Mouse (Mus musculus) thymus, postnatal 0 days (tissue): Measurements from ENCODE around the gene Jam2. TPM values are rescaled to one million over a fixed set of nuclear protein-coding genes. Genes with fewer than 3 reads are reported as not detected.
A peak's percentile ranks its signal among the peaks of the same experiment; 100 is the strongest.

Source experiments
- DNase-seq: peaks from one replicate; pipeline ENCODE4 v3.0.0-alpha.2; 2015; ENCODE audit warnings: low spot score
- polyA plus RNA-seq: library from polyadenylated mRNA; unstranded; fragments of >200 nt; fragmentation: Nextera tagmentation; extraction: Ambion mirVana; gene quantifications from 2 replicates; pipeline ENCODE4 v1.2.1, GENCODE M21; 2015

Jam2 gene
- polyA plus RNA-seq, result 2.7 and 4.0 TPM in 2 replicates

DNA sequence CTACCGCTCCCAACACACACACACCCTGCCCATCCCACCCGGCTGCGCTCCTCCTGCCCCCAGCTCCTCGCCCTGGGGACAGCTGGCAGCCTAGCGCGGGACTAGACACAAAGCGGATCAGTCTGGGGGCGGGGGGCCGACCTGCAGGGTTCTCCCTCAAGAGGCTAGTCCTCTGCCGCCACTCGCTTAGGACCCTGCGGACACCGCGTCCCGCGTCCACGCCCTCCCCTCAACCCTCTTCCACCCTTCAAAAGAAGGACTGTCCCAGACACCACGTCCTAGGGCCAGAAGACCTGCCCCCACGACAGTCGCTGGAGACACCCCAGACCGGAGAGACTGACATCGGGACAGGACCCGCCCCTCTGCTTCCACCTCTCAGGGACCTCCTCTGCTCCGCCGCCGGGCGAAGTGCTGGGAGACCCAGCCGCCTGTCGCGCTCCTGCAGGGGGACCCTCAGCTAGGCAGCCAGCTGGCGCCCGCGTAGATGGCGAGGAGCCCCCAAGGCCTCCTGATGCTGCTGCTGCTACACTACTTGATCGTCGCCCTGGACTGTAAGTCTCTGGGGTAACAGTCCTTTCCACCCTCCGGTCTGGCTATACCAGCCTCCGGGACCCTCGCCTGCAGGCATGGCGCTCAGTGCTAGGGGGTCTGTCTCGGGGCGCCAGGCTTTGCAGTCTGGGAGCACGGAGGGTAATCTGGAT, at the start of gene Jam2:
TSS of gene Jam2 (plus strand) at position 121 of the 701 bp plus-strand sequence.
- DNase-seq, result peak; percentile 10

- no peak for DNase-seq
Observed at GRCm38 (mm10) chr16:84734806-84735165, 39.1 kb upstream of the Jam2 start.

- peak; percentile 95 for DNase-seq
Observed at GRCm38 (mm10) chr16:84735166-84736105, 38.5 kb upstream of the Jam2 start, which contains the start of gene Mrpl39. TSS of gene Mrpl39 (minus strand) at chr16:84735742.

GRCm38 (mm10) chr16:84737358-84737757, 36.6 kb upstream of the Jam2 start:
- no peak for DNase-seq

GRCm38 (mm10) chr16:84744703-84745490, 29.0 kb upstream of the Jam2 start:
- DNase-seq, result no peak

DNA sequence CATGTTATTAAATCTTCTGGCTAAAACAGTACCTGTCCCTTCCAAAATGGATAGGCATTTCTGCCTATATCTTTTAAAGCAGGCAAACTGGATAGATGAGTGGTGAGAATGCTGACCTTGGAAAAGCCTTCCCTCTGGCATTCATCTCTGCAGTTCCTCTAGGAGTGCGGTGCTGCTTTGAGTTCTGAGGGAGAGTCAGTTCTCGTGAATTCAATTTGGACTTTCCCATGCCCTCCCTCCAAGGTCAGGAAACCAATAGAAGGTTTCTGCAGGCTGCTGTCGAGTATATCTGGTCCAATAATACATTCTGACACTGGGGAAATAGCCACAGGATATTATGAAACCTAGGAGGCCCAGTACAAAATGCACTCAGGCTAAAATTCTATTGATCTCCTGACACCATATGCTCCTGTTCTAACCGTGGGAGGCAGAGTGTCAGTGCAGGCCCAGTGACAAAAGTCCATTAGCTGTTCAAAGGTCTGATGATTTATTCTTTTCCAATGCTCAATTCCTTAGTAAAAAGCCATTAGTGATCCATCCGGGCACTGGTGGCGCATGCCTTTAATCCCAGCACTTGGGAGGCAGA, 28.1 kb upstream of the Jam2 start:
- DNase-seq, result no peak

- no peak for DNase-seq
Observed at GRCm38 (mm10) chr16:84767956-84768355, 6.0 kb upstream of the Jam2 start.

DNA sequence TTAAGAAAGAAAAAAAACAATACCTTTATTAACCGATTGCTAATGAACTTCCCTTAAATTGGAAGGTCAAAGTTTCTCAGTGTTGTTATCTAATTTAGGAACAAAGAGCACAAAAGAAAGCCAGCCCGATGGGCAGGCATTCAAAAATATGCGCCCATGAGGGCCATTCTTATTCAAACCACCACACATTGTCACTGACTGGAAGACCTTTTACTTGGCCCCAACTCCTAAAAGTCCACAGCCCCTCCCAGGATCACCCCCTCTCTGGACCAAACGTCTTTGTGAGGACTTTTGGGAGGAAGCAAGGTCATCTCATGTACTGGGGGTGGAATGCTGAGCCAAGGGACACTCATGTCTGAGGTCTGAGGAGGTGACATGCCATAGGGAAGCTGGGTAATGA, 4.7 kb upstream of the Jam2 start:
- no peak for DNase-seq

DNA sequence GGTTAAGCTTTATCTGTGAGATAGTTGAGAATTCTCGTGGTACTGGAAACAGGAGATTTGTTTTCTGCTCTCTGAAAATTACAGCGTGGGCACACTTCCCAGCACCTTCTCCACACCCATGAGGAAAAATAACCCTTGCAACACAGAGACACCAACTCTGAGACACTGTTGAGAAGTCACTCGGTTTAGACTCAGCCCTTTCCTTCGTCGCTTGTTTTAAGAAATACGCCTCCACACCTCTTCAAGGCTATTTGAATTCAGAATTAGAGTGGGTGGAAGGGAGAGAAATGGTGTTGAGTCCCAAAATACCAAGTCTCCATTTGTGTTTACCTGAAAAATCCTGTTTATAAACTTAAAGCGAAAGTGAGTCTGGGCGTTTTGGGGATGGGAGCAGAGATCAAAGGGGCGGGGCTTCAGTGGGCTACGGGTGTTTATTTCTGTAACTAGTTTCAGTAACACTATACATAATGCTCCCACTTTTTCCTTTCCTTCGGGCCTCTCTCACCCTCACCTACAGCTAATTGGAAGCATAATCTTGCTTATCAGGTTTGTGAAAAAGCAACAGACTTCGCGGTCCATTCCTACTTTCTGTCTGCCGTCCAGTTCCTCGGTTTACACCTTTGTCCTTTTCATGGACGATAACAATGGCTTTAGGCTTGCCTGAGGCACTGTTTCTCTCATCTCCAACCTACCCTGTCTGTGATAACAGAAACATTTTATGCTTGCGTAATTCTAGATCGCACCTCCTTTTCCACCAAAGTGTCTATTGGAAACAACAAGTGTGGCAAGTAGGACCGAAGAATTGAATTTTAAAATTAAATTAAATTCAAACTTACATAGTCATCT, 4.1 kb upstream of the Jam2 start:
- no peak for DNase-seq

DNA sequence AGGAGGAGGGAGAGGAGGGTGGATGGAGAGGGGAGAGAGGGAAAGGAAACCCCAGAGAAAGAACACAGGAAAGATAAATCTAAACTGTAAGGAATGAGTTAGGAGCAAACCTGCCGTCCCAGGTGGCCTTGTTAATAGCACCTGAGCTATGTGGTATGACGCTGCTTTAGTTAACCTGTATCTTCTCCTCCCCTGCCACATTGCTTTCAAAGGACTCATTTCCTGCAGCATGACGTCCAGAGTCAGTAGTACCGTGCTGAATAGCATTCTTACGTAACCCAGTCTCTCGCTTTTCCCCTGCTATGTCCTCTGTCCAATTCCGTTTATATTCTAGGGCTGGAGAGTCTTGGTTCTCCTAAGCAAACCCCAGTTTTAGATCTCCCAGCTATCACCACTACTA, 3.0 kb upstream of the Jam2 start:
- DNase-seq, result no peak

DNA sequence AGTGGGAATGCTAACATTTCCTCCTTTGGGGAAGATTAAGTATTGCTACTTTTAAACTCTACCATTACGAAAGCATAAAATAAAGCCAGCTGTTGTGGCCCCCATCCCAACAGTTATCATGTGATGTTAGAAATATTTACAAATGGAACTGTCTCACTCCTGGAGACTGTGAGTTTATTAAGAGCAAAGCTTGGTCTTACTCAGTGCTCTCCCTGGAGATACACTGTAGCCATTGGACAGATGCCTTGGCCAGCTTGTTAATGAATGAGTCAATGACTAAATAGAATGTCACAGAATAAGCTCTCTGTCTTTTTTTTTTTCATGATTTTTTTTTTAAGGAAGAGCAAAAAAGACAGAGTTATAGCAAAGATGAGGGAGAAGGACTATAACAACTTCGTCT, 2.5 kb upstream of the Jam2 start:
- no peak for DNase-seq

DNA sequence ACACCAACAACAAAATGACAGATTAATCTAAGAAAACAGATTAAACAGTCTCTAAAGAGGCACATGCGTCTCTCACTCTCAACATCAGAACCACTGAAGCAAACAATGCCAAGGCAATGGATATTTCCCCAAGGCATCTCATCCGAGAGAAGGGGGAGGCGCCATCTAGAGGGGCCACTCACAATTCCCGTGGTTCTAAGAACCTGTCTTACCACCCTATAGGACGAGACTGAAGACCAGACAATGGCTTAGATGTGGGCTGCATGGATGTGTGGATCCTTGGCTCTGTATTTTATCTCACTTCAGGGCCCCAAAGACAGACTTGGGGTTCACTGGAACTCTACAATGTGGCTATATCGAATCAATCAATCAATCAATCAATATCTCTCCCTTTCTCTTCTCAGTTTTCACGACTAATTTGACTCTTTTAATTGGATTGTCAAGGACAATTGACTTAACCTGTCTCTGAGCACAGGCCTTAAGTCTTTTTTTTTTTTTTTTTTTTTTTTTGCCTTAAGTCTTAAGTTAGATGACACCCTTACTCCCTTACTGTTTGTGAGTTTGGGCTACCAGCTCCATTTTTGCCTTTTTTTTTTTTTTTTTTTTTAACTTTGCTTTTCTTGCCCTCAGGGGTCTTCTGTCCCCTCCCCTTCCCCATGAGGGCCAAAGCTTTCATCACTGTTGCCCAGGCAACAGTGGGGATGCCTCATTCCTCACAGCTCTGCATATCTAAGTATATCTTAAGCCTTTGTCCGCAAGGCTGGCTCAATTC, 1.2 kb upstream of the Jam2 start:
- no peak for DNase-seq

- no peak for DNase-seq
Observed at GRCm38 (mm10) chr16:84773268-84773861, 558 bp upstream of the Jam2 start.

GRCm38 (mm10) chr16:84774761-84775231, 873 bp downstream of the Jam2 start:
- no peak for DNase-seq

DNA sequence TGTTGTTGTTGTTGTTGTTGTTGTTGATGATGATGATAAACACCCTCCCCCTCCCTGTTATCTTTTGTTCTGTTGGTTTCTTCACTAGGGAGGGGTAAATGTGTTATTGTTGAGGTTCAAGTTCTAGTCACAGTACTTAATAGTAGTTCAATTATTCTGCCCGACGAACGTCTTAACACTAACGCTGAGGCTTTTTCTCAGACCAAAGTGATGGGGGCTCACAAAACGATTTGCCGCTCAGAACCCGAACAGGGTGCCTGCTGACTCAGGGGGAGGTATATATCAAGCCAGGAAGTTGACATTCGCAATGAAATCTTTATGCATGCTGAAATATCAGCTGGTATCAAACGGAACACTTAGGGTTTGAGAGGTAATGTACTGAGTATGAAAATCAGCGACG, 1.4 kb downstream of the Jam2 start:
- DNase-seq, result no peak

DNA sequence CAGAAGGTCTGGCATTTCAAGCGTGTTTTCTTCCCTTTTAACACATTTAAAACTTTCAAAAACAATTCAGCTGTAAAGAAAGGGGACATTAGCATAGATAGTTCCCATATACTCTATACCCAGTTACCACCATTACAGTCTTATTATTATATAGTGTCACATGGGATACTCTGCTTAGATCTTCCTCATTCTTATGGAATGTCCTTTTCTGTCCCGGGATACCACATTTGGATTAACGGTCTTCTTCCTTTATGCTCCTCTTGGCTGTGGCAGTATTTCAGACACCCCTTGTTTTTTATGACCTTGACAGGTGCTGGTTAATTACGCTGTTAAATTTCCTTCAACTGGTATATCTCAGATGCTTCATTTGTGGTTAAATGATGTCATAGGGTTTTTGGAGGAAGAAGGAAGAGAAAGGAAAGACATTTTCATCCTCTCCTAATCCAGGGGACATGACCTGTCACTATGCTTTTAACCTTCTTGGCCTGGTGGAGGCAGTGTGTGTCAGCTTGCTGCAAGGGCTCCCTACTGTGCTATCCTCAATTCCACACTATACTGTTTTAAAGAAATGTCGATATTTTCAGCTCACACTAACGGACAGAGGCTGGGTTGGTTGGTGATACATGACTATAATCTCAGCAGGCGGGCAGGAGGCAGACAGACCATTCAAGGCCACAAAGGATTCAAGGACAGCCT, 2.3 kb downstream of the Jam2 start:
- no peak for DNase-seq

DNA sequence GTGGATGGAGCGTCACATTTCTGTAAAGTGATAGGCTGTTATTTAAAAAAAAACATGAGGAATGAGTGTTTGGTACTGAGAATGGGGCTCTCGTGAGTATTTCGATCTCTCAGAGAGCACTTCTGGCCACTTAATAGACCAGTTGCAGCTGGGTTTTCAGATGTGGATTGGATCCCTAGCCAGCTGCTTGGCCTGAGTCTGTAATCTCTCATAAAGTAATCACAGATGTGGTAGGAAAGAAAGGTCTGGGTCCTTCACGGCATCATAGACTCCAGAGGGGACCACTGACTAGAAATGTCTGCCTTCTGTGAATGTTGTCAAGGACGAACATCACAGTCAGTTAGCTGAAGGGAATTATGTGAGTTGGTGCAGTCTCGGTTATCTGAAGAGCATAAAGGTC, 4.5 kb downstream of the Jam2 start:
- DNase-seq, result no peak

DNA sequence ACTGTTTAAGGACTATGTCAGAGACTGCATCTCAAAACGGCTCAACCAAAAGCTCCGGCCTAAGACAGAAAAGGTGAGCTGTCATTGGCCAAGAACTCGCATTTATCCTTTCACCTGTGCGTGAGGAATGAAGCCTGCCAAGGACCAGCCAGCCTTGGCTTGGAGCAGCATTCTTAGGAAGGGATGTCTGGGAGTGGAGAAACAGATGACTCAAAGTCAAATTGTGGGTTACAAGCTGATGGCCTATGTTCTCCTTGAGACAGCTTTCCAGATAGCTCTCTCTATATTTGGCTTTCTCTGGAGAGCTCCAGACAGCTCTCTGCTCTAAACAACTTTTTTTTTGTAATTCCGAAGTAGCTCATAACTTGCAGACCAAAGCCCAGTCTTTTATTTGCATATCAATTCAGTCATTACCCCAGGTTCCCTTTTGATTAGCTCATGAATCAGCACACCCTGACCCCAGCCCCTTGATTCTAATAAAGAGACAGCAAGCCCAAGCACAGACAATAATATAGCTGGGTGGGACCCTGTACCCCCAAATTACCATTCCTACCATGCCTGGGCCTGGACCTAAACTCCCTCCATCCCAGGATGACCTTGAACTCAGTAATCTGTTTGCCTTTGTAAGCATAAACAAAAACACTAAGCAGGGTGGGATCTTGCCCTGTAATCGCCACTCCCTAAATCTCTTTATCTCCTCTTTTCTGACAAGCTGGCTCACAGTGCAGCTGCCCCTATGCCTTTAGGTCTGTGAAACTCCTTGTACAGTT, 5.1 kb downstream of the Jam2 start:
- no peak for DNase-seq
